Mouse (Mus musculus): Measurements from ENCODE around the gene Clic6.

- TF ChIP-seq CTCF (IDR thresholded peaks at IDR 0.05; ENCODE audit: low read depth, low read length) (no peak), GATA1 (IDR thresholded peaks at IDR 0.05; ENCODE audit: borderline replicate concordance, low read length) (no peak), GATA2 (IDR thresholded peaks at IDR 0.05; ENCODE audit: borderline replicate concordance, low read depth, low read length) (no peak), POLR2AphosphoS5 (IDR thresholded peaks at IDR 0.05; ENCODE audit: insufficient replicate concordance, low read depth, low read length) (no peak), TAL1 (conservative IDR thresholded peaks at IDR 0.05; ENCODE audit: low read depth, low read length) (no peak)
Observed at GRCm38 (mm10) chr16:92441203-92441602, 44.3 kb upstream of the Clic6 start.

Measured in G1E (cell line).